Mouse (Mus musculus) cerebellum, adult 2 months (tissue): ENCODE measurements at regions not wholly inside any gene's neighbourhood (a gene's known extent, or its start where the extent isn't known, plus 50 kb on each side); places are given as distances from the start of the nearest gene placed in this dataset.

Experiments used
- CTCF ChIP-seq: fragments of 200-500 bp; IDR thresholded peaks from 2 replicates; pipeline ENCODE4 v1.5.1; 2011; ENCODE audit warnings: low read depth, mild to moderate bottlenecking, control low read depth, low read length, moderate library complexity, borderline replicate concordance; ENCODE audit not compliant: insufficient read depth
- POLR2A ChIP-seq: fragments of 200-500 bp; IDR thresholded peaks from 2 replicates; pipeline ENCODE4 v1.6.1; 2011; ENCODE audit warnings: low read length, control low read depth, borderline replicate concordance; ENCODE audit not compliant: insufficient read depth

DNA sequence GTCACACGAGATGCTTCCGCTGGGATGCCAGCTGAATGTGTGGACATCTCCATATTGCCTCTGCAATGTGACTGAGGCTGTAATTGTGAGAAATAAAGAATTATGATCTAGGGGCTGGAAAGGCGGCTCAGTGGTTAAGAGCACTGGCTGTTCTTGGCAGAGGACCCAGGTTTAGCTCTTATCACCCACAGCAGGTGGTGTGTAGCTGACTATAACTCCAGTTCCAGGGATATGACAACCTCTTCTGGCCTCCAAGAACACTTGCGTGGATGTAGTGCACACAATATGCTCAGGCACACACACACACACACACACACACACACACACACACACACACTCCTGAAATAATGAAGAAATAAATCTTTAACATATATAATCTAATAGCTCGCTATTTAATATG lies 232.7 kb upstream of the Kcnab2 start:
- TF ChIP-seq POLR2A = no peak
- no peak for TF ChIP-seq CTCF
